Mouse (Mus musculus): ENCODE measurements around the gene Fdps. TPM values are rescaled to one million over a fixed set of nuclear protein-coding genes. Genes with fewer than 3 reads are reported as not detected.

Fdps gene
- polyA plus RNA-seq, 1 experiment from 2014 or later, result 364 TPM

DNA sequence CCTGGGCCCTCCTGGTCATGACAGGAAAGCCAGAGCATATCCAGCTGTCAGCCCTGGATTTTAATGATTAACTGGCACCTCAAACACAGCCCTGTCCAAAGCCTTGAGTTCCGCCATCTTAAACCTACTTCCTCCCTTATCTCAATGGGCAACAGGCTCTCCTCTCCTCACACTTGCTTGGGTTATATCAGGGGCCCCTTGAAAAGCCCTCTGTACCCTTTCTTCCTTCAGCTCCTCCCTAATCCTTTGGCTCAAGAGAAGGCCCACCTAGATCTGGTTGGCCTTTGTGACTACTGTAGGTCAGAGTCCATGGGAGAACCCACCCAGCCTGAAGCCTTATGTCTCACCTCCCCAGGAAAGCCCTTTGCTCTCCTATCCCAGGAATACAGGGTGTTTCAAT, 32.0 kb upstream of the Fdps start:
- 89% methylated on average over 1 of the region's 1 CpGs for WGBS
- DNase-seq, result no peak
- H3K9me3 ChIP-seq (ENCODE audit: control insufficient read depth, low read length), result no peaks in the 10 kb centered on the region
- H3K4me1 ChIP-seq (ENCODE audit: control insufficient read depth, insufficient read depth, low read length), result no peaks in the 10 kb centered on the region
- H3K9ac ChIP-seq (replicated peaks; ENCODE audit: low read length), result no peak overlapping the region
- no peaks in the 10 kb centered on the region for H3K36me3 ChIP-seq (ENCODE audit: control insufficient read depth, insufficient read depth, low read length)
- H3K4me2 ChIP-seq (ENCODE audit: low read length), result no peak overlapping the region
- no peak overlapping the region for H3K27ac ChIP-seq (replicated peaks; ENCODE audit: low read depth, low read length)
- no peak for ATAC-seq (ENCODE audit: low FRiP score, low TSS enrichment)
- no peak overlapping the region for H3K4me3 ChIP-seq (replicated peaks; ENCODE audit: low read depth, low read length)
- no peaks in the 10 kb centered on the region for H3K27me3 ChIP-seq (ENCODE audit: control insufficient read depth, insufficient read depth, low read length)

DNA sequence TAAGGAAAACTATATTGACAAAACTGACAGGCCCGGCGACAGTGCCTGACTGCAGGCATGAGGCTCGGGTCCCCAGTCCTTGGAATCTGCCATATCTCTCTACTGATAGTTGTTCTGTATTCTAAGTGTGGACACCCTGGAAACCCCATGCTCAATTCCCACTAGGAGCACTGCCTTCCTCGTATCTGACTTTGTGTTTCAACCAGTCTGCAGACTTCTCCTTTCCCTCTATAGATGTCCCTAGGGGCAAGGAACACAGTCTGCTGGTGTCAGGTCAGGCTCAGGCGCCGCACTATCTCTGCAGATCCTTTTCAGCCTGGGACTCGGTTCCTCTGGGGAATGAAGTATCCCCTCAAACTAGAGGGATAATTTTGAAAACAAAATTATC, 31.3 kb upstream of the Fdps start:
- H3K9me3 ChIP-seq (ENCODE audit: control insufficient read depth, low read length), result no peaks in the 10 kb centered on the region
- no peaks in the 10 kb centered on the region for H3K36me3 ChIP-seq (ENCODE audit: control insufficient read depth, insufficient read depth, low read length)
- H3K27me3 ChIP-seq (ENCODE audit: control insufficient read depth, insufficient read depth, low read length), result no peaks in the 10 kb centered on the region
- H3K4me1 ChIP-seq (ENCODE audit: control insufficient read depth, insufficient read depth, low read length), result no peaks in the 10 kb centered on the region
- 85% methylated on average over 7 of the region's 7 CpGs for WGBS
- no peak overlapping the region for H3K27ac ChIP-seq (replicated peaks; ENCODE audit: low read depth, low read length)
- DNase-seq (no peak), ATAC-seq (ENCODE audit: low FRiP score, low TSS enrichment) (no peak)
- no peak overlapping the region for H3K4me3 ChIP-seq (replicated peaks; ENCODE audit: low read depth, low read length)
- no peak overlapping the region for H3K9ac ChIP-seq (replicated peaks; ENCODE audit: low read length)
- no peak overlapping the region for H3K4me2 ChIP-seq (ENCODE audit: low read length)

DNA sequence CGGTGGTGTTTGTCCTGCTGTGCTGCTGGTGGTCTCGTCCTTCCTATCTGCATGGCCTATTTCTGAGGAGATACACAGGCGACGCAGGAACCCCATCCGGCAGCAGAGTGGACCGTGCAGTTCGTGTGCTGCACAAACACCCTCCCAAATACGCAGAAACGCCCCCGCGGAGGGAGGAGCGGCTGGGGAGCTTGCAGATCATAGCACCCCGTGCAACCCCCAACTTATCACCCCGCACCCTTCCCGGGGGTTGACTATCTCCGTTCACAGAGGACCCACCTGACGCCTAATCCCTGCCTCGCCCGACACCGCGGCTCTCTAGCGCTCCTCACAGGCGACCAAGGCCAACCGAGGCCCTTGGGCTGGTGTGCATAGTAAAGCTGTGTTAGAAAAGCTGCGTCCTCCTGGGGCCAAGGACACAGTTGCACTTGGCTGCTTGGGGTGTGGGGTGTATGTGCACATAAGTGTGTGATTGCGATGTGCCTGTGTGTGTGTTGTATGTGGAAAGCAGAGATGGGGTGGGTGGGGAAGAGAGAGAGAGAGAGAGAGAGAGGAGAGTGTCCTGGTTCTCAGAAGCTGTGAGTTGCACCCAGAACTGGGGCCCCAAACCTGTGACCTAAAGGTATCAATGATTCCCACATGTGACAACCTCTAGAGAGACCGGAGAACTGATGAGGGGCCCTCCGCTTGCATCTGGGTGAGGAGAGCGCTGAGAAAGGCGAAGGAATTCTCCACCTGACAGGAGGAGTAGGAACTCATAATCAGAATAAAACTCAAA, 30.7 kb upstream of the Fdps start:
- no peaks in the 10 kb centered on the region for H3K36me3 ChIP-seq (ENCODE audit: control insufficient read depth, insufficient read depth, low read length)
- no peaks in the 10 kb centered on the region for H3K27me3 ChIP-seq (ENCODE audit: control insufficient read depth, insufficient read depth, low read length)
- no peaks in the 10 kb centered on the region for H3K4me1 ChIP-seq (ENCODE audit: control insufficient read depth, insufficient read depth, low read length)
- H3K4me3 ChIP-seq (replicated peaks; ENCODE audit: low read depth, low read length), result peak overlapping the region; percentile 32
- no peaks in the 10 kb centered on the region for H3K9me3 ChIP-seq (ENCODE audit: control insufficient read depth, low read length)
- H3K9ac ChIP-seq (replicated peaks; ENCODE audit: low read length), result peak overlapping the region; percentile 37; the same call in 1 of the 2 replicates
- no peak overlapping the region for H3K27ac ChIP-seq (replicated peaks; ENCODE audit: low read depth, low read length)
- ATAC-seq (ENCODE audit: low FRiP score, low TSS enrichment), result no peak
- peak; percentile 66 for DNase-seq
- WGBS, result 15% methylated on average over 30 of the region's 30 CpGs
- peak overlapping the region; percentile 58 for H3K4me2 ChIP-seq (ENCODE audit: low read length)

DNA sequence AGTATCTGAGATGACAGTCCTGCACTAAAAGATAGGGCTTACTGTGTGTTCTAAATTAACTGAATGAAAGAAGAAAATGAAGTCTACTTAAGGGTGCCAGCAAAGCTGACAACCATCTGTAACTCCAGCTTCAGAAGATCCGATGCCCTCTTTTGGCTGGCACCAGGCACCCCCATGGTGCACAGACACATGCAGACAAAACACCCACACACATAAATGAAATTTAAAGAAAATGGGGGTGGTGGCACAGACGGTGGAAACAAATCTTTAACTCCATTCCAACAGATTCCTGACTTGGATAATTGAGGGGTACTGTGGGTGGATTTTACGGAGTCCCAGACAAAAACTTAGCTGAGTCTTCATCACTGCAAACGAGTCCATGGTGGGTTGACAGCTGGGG, 30.1 kb upstream of the Fdps start:
- no peaks in the 10 kb centered on the region for H3K27me3 ChIP-seq (ENCODE audit: control insufficient read depth, insufficient read depth, low read length)
- H3K9ac ChIP-seq (replicated peaks; ENCODE audit: low read length), result peak overlapping the region; percentile 37; the same call in 1 of the 2 replicates
- no peaks in the 10 kb centered on the region for H3K9me3 ChIP-seq (ENCODE audit: control insufficient read depth, low read length)
- no peak overlapping the region; the same call in 1 of the 2 replicates for H3K4me3 ChIP-seq (replicated peaks; ENCODE audit: low read depth, low read length)
- DNase-seq (no peak), ATAC-seq (ENCODE audit: low FRiP score, low TSS enrichment) (no peak)
- H3K4me1 ChIP-seq (ENCODE audit: control insufficient read depth, insufficient read depth, low read length), result no peaks in the 10 kb centered on the region
- no peak overlapping the region for H3K27ac ChIP-seq (replicated peaks; ENCODE audit: low read depth, low read length)
- 46% methylated on average over 4 of the region's 4 CpGs for WGBS
- peak overlapping the region; percentile 58 for H3K4me2 ChIP-seq (ENCODE audit: low read length)
- no peaks in the 10 kb centered on the region for H3K36me3 ChIP-seq (ENCODE audit: control insufficient read depth, insufficient read depth, low read length)

DNA sequence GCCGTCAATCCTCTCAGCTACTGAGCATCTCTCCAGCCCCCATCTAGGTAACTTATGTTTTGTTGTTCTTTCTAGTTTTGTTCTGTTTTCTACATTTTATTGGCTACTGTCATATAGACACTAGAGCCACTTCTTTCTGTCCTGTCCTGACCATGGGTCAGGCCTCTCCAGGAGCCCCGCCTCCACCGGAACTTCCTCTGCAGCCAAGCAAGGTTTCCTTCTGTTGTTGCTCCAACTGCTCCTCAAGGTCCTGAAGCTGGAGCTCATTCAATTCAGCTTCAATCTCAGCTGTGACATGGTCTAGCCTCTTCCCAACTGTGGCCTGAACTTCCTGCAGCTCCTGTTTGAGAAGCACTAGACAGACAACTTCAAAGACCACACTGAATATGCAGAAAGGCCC, 28.1 kb upstream of the Fdps start:
- 84% methylated on average over 3 of the region's 3 CpGs for WGBS
- Histone ChIP-seq H3K9me3 (ENCODE audit: control insufficient read depth, low read length) (no peaks in the 10 kb centered on the region), H3K27ac (replicated peaks; ENCODE audit: low read depth, low read length) (no peak overlapping the region), H3K9ac (replicated peaks; ENCODE audit: low read length) (no peak overlapping the region), H3K4me2 (ENCODE audit: low read length) (no peak overlapping the region), H3K4me1 (ENCODE audit: control insufficient read depth, insufficient read depth, low read length) (no peaks in the 10 kb centered on the region), H3K27me3 (ENCODE audit: control insufficient read depth, insufficient read depth, low read length) (no peaks in the 10 kb centered on the region), H3K36me3 (ENCODE audit: control insufficient read depth, insufficient read depth, low read length) (no peaks in the 10 kb centered on the region), H3K4me3 (replicated peaks; ENCODE audit: low read depth, low read length) (no peak overlapping the region)
- ATAC-seq (ENCODE audit: low FRiP score, low TSS enrichment) (no peak), DNase-seq (no peak)

DNA sequence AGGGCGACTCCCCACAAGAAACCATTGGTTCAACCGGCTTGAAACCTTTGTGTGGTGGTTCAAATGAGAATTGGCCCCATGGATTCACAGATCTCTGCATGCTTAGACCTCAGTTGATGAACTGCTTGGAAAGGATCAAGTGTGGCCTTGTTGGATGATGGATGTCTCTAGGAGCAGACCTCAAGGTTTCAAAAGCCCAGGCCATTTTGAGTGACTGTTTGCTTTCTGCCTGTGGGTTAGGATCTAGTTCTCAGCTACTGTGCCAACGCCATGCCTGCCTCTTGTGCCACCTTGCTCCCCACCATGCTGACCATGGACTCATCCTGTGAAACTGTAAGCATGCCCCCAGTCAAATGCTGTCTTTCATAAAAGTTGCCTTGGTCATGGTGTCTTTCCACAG, 24.2 kb upstream of the Fdps start:
- no peak for ATAC-seq (ENCODE audit: low FRiP score, low TSS enrichment)

DNA sequence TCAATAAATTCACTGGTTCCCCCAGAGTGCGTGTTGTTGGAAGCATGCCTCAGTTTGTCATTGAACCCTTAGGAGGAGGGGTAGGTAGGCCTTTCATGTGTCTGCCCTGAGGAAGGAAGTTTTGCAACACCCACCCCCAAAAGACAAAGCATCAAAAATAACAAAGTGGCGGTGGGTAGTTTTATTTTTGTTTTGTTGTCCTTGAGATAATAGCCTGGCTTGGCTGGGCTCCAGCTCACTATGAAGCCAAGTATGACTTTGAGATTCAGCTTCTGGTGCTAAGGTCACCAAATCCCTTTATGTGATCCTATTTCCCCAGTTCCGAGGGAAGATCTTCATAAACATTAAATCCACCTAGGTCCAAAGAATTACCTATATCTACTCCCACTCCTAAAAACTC, 22.5 kb upstream of the Fdps start:
- Histone ChIP-seq H3K9me3 (ENCODE audit: control insufficient read depth, low read length) (no peaks in the 10 kb centered on the region), H3K9ac (replicated peaks; ENCODE audit: low read length) (no peak overlapping the region), H3K4me3 (replicated peaks; ENCODE audit: low read depth, low read length) (no peak overlapping the region), H3K4me1 (ENCODE audit: control insufficient read depth, insufficient read depth, low read length) (no peaks in the 10 kb centered on the region), H3K4me2 (ENCODE audit: low read length) (no peak overlapping the region), H3K36me3 (ENCODE audit: control insufficient read depth, insufficient read depth, low read length) (no peaks in the 10 kb centered on the region), H3K27me3 (ENCODE audit: control insufficient read depth, insufficient read depth, low read length) (no peaks in the 10 kb centered on the region), H3K27ac (replicated peaks; ENCODE audit: low read depth, low read length) (no peak overlapping the region)
- 83% methylated on average over 3 of the region's 3 CpGs for WGBS
- DNase-seq (no peak), ATAC-seq (ENCODE audit: low FRiP score, low TSS enrichment) (no peak)

More for the DNA sequence above, 24.2 kb upstream of the Fdps start:
- H3K27ac ChIP-seq (replicated peaks; ENCODE audit: low read depth, low read length), result no peak overlapping the region
- no peaks in the 10 kb centered on the region for H3K36me3 ChIP-seq (ENCODE audit: control insufficient read depth, insufficient read depth, low read length)
- no peak overlapping the region for H3K4me2 ChIP-seq (ENCODE audit: low read length)
- DNase-seq, result no peak
- H3K4me3 ChIP-seq (replicated peaks; ENCODE audit: low read depth, low read length), result no peak overlapping the region
- no peaks in the 10 kb centered on the region for H3K9me3 ChIP-seq (ENCODE audit: control insufficient read depth, low read length)
- H3K27me3 ChIP-seq (ENCODE audit: control insufficient read depth, insufficient read depth, low read length), result no peaks in the 10 kb centered on the region
- 89% methylated on average over 3 of the region's 3 CpGs for WGBS
- H3K4me1 ChIP-seq (ENCODE audit: control insufficient read depth, insufficient read depth, low read length), result no peaks in the 10 kb centered on the region
- no peak overlapping the region for H3K9ac ChIP-seq (replicated peaks; ENCODE audit: low read length)

DNA sequence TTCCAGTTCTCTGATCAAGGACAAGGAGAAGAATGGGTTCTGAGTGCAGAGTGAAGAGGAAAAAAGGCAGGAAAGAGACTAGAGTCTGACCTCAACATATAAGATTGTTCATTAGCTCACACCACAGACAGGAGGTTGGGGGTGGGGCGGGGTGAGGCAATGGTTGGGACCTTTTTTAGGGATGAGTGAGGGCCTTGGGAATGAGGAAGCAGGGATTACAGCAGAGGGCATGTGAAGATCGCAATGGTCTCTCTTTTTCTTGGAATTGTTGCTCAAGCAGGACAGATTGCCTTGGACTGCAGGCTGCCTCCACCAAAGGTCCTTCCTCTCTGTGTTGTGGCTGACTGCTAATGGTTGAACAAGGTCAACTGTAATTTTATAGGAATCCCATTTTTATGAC, 21.6 kb upstream of the Fdps start:
- DNase-seq (no peak), ATAC-seq (ENCODE audit: low FRiP score, low TSS enrichment) (no peak)
- Histone ChIP-seq H3K9me3 (ENCODE audit: control insufficient read depth, low read length) (no peaks in the 10 kb centered on the region), H3K4me1 (ENCODE audit: control insufficient read depth, insufficient read depth, low read length) (no peaks in the 10 kb centered on the region), H3K27me3 (ENCODE audit: control insufficient read depth, insufficient read depth, low read length) (no peaks in the 10 kb centered on the region), H3K4me2 (ENCODE audit: low read length) (no peak overlapping the region), H3K27ac (replicated peaks; ENCODE audit: low read depth, low read length) (no peak overlapping the region), H3K4me3 (replicated peaks; ENCODE audit: low read depth, low read length) (no peak overlapping the region), H3K36me3 (ENCODE audit: control insufficient read depth, insufficient read depth, low read length) (no peaks in the 10 kb centered on the region), H3K9ac (replicated peaks; ENCODE audit: low read length) (no peak overlapping the region)
- 74% methylated on average over 2 of the region's 2 CpGs for WGBS

DNA sequence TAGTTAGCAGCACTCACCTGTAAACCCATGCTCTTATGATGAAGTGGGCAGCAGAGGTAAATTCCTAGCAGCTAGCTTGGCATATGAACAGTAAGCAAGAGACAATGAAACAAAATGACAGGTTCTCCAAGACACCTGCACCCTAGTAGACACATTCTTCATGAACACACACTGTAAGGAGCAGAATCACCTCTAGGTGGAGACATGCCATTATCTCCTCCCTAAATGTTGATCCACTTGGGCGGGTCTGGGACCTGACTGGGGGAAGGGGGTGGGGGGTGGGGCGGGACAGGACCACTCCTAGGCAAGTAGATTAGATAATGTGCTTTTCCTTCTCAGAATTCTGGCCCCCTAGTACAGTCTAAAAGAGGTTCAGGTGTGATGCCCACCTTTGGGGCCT, 13.8 kb upstream of the Fdps start:
- no peaks in the 10 kb centered on the region for H3K9me3 ChIP-seq (ENCODE audit: control insufficient read depth, low read length)
- 9% methylated on average over 2 of the region's 2 CpGs for WGBS
- H3K27me3 ChIP-seq (ENCODE audit: control insufficient read depth, insufficient read depth, low read length), result no peaks in the 10 kb centered on the region
- ATAC-seq (ENCODE audit: low FRiP score, low TSS enrichment), result no peak
- no peaks in the 10 kb centered on the region for H3K36me3 ChIP-seq (ENCODE audit: control insufficient read depth, insufficient read depth, low read length)
- peak; percentile 53 for DNase-seq
- H3K4me3 ChIP-seq (replicated peaks; ENCODE audit: low read depth, low read length), result no peak overlapping the region
- no peak overlapping the region for H3K4me2 ChIP-seq (ENCODE audit: low read length)
- H3K9ac ChIP-seq (replicated peaks; ENCODE audit: low read length), result no peak overlapping the region
- no peaks in the 10 kb centered on the region for H3K4me1 ChIP-seq (ENCODE audit: control insufficient read depth, insufficient read depth, low read length)
- H3K27ac ChIP-seq (replicated peaks; ENCODE audit: low read depth, low read length), result no peak overlapping the region

All from midbrain, embryonic 14.5 days (tissue).